Mouse (Mus musculus): ENCODE data around the gene Ube2h. TPM values are rescaled to one million over a fixed set of nuclear protein-coding genes. Genes with fewer than 3 reads are reported as not detected.

Gene Ube2h
- total RNA-seq (2015), result 16.8 and 18.5 TPM in 2 replicates
- total RNA-seq (2017), result 21.1 and 31.3 TPM in 2 replicates

- peak; percentile 86 for ATAC-seq (ENCODE audit: poor library complexity, severe bottlenecking)
These were observed at the start of gene Ube2h for GRCm38 (mm10) chr6:30304399-30304917. TSS of gene Ube2h (minus strand) at chr6:30304539.

GRCm38 (mm10) chr6:30353661-30354060, 49.3 kb upstream of the Ube2h start:
- ATAC-seq (ENCODE audit: poor library complexity, severe bottlenecking), result no peak

GRCm38 (mm10) chr6:30352762-30353161, 48.4 kb upstream of the Ube2h start:
- no peak for ATAC-seq (ENCODE audit: poor library complexity, severe bottlenecking)

DNA sequence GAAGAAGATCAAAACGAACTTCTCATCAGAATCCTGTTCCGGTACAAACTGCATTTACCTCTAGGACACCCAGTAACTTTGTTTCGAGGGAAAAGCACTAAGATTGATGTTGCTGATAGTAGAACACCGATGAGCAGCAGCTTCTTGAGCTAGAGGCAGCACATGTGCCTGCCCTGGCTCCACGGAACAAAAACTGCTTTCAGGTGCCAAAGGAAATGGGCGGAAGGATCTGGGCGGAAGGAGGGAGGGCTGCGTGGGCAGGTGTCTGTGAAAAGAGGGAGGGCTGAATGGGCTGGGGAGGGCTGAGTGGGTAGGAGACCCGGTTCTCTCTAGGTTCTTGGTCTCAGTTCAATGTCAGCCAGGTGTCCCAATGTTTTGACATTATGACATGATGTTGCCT, 47.0 kb upstream of the Ube2h start:
- no peak for ATAC-seq (ENCODE audit: poor library complexity, severe bottlenecking)

DNA sequence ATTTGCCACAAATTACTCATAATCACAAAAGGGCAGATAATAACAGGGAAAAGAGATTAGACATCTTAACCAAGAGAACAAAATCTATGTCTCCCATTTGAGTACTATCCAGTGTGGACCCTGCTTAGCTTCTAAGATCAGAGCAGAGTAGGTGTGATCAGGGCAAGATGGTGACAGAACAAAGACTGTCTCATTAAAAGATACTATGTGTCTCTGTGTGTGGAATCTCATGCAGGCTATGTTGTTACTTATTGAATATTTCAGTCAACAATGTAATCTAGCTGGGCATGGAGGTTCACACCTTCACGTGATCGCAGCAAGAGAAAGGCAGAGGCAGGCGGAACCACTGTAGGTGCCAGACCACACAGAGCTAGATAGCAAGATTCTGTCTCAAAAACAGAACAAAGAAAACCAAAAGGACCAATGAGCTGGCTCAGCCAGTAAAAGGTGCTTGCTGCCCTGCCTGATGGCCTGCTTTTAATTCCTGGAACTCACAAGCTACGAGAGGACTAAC, 43.0 kb upstream of the Ube2h start:
- ATAC-seq (ENCODE audit: poor library complexity, severe bottlenecking), result peak; percentile 35; the same call in 1 of the 2 replicates

DNA sequence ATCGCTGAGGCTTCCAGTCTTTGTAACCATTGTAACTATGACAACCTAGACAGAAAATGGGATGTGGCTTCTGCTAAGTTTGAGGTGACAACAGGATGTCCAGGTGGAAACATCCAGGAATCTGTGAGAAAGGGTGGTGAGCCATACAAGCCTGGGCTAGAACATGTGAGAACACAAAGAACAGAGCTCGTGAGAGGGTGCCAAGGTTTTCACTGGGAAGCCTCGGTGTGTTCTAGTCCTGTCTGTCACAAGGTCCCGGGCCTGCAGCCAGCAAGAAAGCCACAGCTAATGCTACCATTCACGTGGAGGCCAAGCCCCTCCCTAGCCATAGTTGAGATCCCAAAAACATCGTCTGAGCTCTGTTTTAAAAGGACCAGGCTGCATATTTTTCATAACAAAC, 42.4 kb upstream of the Ube2h start:
- ATAC-seq (ENCODE audit: poor library complexity, severe bottlenecking), result no peak

DNA sequence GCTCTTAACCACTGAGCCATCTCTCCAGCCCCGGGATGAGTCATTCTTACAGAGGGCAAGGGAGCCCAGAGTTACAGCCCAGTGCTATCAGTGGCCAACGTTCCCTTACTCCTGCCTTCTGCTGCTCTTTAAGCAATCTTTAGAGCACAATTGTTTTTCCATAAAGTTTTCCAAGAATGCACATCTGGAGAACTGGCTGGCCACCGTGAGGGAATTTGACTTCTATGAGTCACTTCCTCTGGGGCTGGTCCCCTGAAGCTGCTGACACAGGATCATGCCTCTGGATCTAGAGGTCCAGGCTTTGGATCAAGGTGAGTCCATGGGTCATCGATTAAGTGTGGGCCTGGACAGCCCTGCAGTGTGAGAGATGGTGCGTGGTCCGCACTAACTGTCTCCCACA, 39.7 kb upstream of the Ube2h start:
- no peak for ATAC-seq (ENCODE audit: poor library complexity, severe bottlenecking)

- ATAC-seq (ENCODE audit: poor library complexity, severe bottlenecking), result no peak
These were observed 36.0 kb upstream of the Ube2h start for GRCm38 (mm10) chr6:30340231-30340873.

GRCm38 (mm10) chr6:30336912-30337311, 32.6 kb upstream of the Ube2h start:
- peak; percentile 98 for ATAC-seq (ENCODE audit: poor library complexity, severe bottlenecking)

DNA sequence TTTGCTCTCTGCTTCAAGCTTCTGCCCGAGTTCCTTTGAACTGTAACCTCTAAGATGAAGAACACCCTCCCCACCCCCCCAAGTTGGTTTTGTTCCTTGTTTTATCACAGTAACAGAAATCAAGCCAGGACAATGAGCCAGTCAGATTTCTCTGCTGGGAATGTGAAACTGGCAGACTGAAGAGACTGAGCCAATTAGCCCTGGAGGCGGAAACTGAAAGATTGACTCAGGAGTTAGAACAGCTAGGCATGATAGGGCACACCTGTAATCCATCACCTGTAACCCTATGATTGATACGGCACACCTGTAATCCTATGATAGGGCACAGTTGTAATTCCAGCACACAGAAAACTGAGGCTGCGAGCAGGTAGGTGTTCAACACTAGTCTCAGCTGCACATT, 27.9 kb upstream of the Ube2h start:
- ATAC-seq (ENCODE audit: poor library complexity, severe bottlenecking), result no peak

DNA sequence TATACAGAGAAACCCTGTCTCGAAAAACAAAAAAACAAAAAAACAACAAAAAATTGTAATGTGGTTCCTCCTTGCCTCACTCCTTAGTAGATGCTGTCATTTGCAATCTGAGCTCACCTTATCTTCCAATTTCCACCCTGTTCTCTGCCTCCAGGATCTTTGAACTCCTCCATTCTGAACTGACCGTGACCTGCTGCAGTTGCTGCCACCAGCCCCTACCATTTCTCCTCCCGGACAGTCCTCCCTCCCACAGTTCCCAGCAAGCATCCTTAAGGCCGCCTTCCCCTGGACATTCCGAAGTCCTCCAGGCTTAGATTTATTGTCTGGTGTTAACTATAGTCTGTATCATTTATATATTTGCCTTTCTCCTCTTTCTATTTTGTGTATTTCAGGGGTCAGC, 26.4 kb upstream of the Ube2h start:
- ATAC-seq (ENCODE audit: poor library complexity, severe bottlenecking), result no peak

DNA sequence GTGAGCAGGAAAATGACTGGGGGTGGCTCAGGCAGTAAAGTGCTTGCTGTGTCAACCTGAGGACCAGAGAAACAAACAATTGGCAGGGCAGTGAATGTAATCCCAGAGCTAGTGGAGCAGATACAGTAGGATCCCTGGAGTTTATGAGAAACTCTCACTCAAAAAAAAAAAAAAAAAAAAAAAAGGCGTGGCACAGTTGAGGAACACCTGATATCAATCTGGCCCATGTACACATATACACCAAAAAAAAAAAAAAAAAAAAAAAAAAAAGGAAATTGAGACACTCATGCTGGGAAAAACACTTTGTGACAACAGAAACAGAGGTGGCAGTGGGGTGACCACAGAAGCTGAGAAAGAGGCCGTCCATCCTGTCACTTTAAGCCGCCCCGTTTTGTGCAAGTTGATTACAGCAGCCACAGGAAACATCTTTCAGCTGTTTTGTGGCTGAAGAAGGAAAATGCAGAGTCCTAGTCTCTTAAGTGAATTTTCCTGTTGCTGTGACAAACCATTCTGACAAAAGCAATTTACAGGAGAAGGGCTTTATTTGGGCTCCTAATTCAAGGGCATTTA, 21.7 kb upstream of the Ube2h start:
- ATAC-seq (ENCODE audit: poor library complexity, severe bottlenecking), result peak; percentile 96

DNA sequence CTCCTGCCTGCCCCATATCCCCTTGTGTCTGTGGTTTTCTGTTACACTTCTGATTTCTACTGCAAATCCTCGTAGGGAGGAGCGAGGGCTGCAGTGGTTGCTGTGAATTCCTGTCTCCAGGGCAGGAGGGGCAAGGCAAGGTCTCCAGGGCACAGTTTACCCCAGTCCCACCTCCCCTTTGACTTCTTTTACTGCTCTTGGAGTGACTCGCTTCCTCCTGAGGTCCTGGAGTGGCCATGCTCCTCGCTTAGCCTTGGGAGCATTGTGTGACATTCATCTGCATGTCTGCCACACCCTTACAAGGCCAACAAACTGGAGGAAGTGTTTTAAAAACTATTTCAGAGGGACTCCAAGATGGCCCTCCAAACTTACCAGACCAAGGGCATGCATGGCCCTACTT, 16.7 kb upstream of the Ube2h start:
- ATAC-seq (ENCODE audit: poor library complexity, severe bottlenecking), result no peak

DNA sequence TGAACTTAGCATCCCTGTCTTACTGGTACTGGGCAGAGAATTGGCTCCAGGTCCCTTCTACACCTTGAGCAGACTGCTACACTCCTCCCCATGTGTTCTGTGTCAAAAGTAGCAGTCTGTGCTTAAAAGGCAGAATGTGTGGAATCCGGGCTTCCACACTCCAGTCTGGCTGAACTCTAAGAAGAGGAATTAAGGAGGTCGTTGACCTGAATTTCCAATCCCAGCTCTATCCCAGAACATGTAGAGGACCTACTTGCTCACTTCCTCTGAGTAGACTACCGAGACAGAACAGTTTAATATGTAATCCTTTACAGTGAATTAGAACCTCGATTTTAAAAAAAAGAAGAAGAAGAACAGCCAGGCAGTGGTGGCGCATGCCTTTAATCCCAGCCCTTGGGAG, 14.9 kb upstream of the Ube2h start:
- no peak for ATAC-seq (ENCODE audit: poor library complexity, severe bottlenecking)

DNA sequence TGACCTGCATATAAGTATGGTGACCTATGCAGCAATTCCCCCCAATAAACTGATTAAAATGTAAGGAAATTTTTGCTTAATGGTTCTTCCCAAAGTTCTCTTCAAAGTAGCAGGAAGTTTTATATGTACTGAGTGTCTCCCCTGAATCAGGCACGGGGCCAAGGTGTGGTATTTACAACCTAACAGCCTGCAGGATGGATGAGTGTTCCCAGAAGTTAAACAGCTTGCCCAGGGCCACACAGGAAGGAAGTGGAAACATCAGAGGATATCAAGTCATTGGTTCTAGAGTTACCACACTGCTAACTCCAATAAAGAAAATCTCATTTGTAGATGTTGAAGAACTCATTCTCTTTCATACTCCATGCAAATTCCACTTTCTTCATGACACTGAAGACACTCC, 7.7 kb upstream of the Ube2h start:
- ATAC-seq (ENCODE audit: poor library complexity, severe bottlenecking), result no peak

DNA sequence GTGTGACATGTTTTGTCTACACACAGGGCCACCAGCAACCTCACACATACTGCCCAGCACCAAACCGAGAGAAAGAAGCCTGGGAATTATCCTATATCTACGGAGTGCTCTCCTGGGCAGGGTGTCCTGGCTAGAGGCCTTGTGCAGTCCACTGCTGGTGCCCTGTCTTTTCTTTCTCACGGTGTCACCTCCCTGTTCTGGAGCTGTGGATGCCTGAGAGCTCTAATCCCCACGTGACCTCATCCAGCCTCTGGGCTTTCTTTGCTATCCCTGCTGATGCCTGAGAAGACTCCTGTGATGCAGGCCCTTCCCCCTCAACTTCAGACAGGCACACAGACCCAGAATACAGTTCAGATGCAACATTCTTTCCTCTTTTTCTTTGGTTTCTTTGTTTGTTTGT, 4.4 kb upstream of the Ube2h start:
- no peak for ATAC-seq (ENCODE audit: poor library complexity, severe bottlenecking)

- no peak for ATAC-seq (ENCODE audit: poor library complexity, severe bottlenecking)
These were observed 3.4 kb upstream of the Ube2h start for GRCm38 (mm10) chr6:30307691-30308090.

DNA sequence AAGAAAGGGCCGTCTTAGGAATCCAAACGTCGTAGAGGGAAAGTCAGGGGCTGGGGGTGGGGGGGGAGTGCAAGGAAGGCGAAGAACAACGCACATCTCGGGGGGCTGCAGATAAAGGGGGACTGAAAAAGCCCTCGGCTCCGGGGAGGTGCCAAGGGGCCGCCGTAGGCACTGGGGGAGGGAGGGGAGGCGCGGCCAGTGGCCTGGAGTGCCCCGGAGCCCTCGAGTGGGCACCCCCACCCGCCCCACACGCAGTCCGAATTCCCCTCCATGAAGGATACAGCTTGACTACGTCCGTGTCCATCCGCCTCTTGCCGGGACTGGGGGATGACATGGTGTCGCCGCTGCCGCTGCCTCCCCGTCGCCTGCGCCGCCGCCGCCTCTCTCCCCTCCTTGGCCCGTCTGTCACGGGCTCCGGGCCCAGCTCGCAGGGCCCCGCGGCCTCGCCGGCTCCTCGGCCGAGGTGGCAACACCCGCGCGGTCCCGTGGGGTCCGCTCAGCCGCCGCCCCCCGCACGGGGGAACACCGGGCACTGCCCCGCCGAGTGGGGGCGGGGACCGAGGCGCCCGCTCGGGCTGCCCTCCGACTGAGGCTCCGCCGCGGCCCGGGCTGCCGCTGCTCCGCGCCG, 454 bp downstream of the Ube2h start:
- peak; percentile 11 for ATAC-seq (ENCODE audit: poor library complexity, severe bottlenecking)

GRCm38 (mm10) chr6:30302781-30303631, 1.3 kb downstream of the Ube2h start:
- no peak for ATAC-seq (ENCODE audit: poor library complexity, severe bottlenecking)

- ATAC-seq (ENCODE audit: poor library complexity, severe bottlenecking), result no peak
These were observed 2.2 kb downstream of the Ube2h start for GRCm38 (mm10) chr6:30302156-30302555.

GRCm38 (mm10) chr6:30300901-30301300, 3.4 kb downstream of the Ube2h start:
- no peak for ATAC-seq (ENCODE audit: poor library complexity, severe bottlenecking)

Data from megakaryocyte, adult 5-6 weeks (primary cell).